Mouse (Mus musculus) heart, postnatal 0 days (tissue): ENCODE data around the gene Bzw2. TPM values are rescaled to one million over a fixed set of nuclear protein-coding genes. Genes with fewer than 3 reads are reported as not detected.

Experiments used
- ATAC-seq: fragments of 200-750 bp; cut with Nextera tagmentation; 2 replicates; pipeline ENCODE4 v1.8.0; 2017; ENCODE audit warnings: low read depth, moderate number of reproducible peaks, moderate library complexity; ENCODE audit not compliant: insufficient read depth
- DNase-seq: peaks from one replicate; pipeline ENCODE4 v3.0.0-alpha.2; 2016; ENCODE audit warnings: low spot score
- H3K27ac ChIP-seq: fragments of 300-500 bp; sonication (generic); 2 replicates; pipeline ENCODE4 v1.5.1; 2014; ENCODE audit warnings: low read depth, mild to moderate bottlenecking
- H3K27me3 ChIP-seq: fragments of 300-500 bp; sonication (generic); 2 replicates; pipeline ENCODE4 v1.6.1; 2014; ENCODE audit warnings: low read length, mixed read lengths; ENCODE audit not compliant: control insufficient read depth, insufficient read depth
- H3K36me3 ChIP-seq: fragments of 300-500 bp; sonication (generic); replicated peaks from 2 replicates; pipeline ENCODE4 v1.6.1; 2014; ENCODE audit warnings: low read length, mixed read lengths; ENCODE audit not compliant: control insufficient read depth, insufficient read depth
- H3K4me1 ChIP-seq: fragments of 300-500 bp; sonication (generic); 2 replicates; pipeline ENCODE4 v1.6.1; 2014; ENCODE audit warnings: antibody characterized with exemption; ENCODE audit not compliant: control insufficient read depth, insufficient read depth
- H3K4me2 ChIP-seq: fragments of 300-500 bp; sonication (generic); 2 replicates; pipeline ENCODE4 v1.6.1; 2014; ENCODE audit warnings: low read depth, mild to moderate bottlenecking, low read length, moderate library complexity
- H3K4me3 ChIP-seq: fragments of 300-500 bp; sonication (generic); 2 replicates; pipeline ENCODE4 v1.5.1; 2014; ENCODE audit warnings: low read depth, low read length
- H3K9ac ChIP-seq: fragments of 300-500 bp; sonication (generic); replicated peaks from 2 replicates; pipeline ENCODE4 v1.6.1; 2014; ENCODE audit warnings: low read depth, low read length, mixed read lengths
- H3K9me3 ChIP-seq: fragments of 300-500 bp; sonication (generic); replicated peaks from 2 replicates; pipeline ENCODE4 v1.6.1; 2016; ENCODE audit warnings: low read length; ENCODE audit not compliant: control insufficient read depth
- CTCF ChIP-seq: IDR thresholded peaks from 2 replicates; pipeline ENCODE4 v1.5.1; 2016; ENCODE audit warnings: antibody characterized with exemption, control low read depth, low read depth
- EP300 ChIP-seq: IDR thresholded peaks from 2 replicates; pipeline ENCODE4 v1.6.1; 2016; ENCODE audit warnings: antibody characterized with exemption, low read depth
- WGBS: fragments of 180-500 bp; shearing (Covaris S2); extraction: QIAGEN DNeasy Blood & Tissue Kit; methylation state at CpG from one replicate; pipeline ENCODE4 v1.1.7; 2014; 5-methylcytosine and 5-hydroxymethylcytosine counted together
- polyA plus RNA-seq: library from polyadenylated mRNA; unstranded; fragments of >200 nt; fragmentation: Nextera tagmentation; extraction: Ambion mirVana; gene quantifications from 2 replicates; pipeline ENCODE4 v1.2.1, GENCODE M21; 2015
- total RNA-seq: library from RNA; depleted of rRNA; stranded (reverse); fragments of >200 nt; gene quantifications from 2 replicates; pipeline ENCODE4 v1.2.3, GENCODE M21; 2014; ENCODE audit warnings: low replicate concordance

Gene Bzw2
- total and polyA plus RNA-seq, 2 experiments from 2014 or later = 151 to 189 TPM

DNA sequence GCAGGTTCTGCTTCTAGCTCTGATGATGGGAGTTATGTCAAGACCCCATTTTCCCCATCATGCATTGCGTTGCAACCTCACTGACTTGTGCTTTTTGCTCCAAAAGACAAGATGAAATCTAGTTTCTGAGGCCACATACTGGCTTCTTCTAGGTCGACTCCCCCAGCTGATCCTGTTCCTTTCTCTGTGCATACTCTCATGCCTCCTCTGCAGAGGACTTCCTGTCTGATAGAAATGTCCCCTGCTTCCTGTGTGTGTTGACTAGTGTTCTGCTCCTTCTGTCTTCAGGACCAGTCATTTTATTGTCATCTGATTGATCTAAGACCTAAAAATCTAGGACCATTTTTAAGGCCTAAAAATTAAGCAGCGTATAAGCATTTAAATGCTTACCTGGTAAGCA is 22.5 kb downstream of the Bzw2 start:
- no peak overlapping the region for H3K4me3 ChIP-seq
- no peak overlapping the region for H3K27ac ChIP-seq
- no peaks in the 10 kb centered on the region for H3K9me3 ChIP-seq
- no peak for TF ChIP-seq CTCF
- no peak for TF ChIP-seq EP300
- H3K4me2 ChIP-seq = no peak overlapping the region
- H3K9ac ChIP-seq = no peak overlapping the region
- no peaks in the 10 kb centered on the region for H3K27me3 ChIP-seq
- peaks cover 23% of the 10 kb centered on the region for H3K36me3 ChIP-seq
- no peak for DNase-seq
- no peak for ATAC-seq
- H3K4me1 ChIP-seq = peaks cover 26% of the 10 kb centered on the region; the same call in 1 of the 2 replicates
- WGBS = 69% methylated on average over 3 of the region's 3 CpGs

DNA sequence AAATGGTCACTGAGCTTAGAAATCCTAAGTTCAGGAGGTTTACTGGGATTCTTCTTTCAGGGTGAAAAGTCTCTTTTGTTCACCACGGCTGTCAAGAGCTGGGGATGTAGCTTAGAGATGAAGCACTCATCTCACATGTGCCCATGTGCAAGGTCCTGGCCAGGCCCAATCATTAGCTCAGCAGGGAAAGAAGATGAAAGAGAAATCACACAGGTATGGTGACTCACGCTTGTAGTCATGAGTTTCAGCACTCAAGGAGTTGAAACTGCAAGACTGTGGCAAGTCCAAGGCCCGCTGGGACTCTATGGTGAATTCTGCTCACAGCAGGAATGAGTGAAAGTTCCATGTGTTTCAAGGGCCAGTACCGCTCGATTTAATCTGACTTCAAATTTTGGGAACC is 23.8 kb downstream of the Bzw2 start:
- no peak for ATAC-seq
- no peak overlapping the region for H3K27ac ChIP-seq

GRCm38 (mm10) chr12:36133547-36133946 is 24.3 kb downstream of the Bzw2 start:
- 70% methylated on average over 5 of the region's 5 CpGs for WGBS

More for the DNA sequence above, 23.8 kb downstream of the Bzw2 start:
- no peaks in the 10 kb centered on the region for H3K27me3 ChIP-seq
- no peak overlapping the region for H3K4me3 ChIP-seq
- H3K9me3 ChIP-seq = no peaks in the 10 kb centered on the region
- DNase-seq = no peak
- no peak overlapping the region for H3K4me2 ChIP-seq
- WGBS = 87% methylated on average over 5 of the region's 5 CpGs
- no peak overlapping the region for H3K9ac ChIP-seq
- TF ChIP-seq EP300 (no peak), CTCF (no peak)
- H3K36me3 ChIP-seq = peaks cover 28% of the 10 kb centered on the region
- peaks cover 21% of the 10 kb centered on the region; the same call in 1 of the 2 replicates for H3K4me1 ChIP-seq

DNA sequence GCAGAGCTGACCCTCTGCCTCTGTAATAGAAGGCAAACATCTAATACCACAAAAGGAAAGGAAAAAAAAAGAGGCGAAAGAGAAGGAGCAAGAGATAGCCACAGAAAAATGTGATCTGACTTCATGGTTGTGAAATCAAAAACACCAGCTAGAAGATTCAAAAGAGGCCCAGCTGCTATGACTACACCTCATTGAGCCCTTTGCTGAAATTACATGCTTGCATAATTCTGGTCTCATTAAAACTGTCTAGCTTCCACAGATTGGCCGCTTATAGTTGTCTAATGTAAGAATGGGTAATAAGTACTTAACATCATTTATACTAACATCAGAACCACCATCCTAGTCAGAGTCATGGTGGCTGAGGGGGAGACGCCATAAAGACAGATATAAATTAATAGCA is 25.2 kb downstream of the Bzw2 start:
- 83% methylated on average over 3 of the region's 3 CpGs for WGBS
- ATAC-seq (no peak), DNase-seq (no peak)
- H3K9ac ChIP-seq = no peak overlapping the region
- H3K9me3 ChIP-seq = no peaks in the 10 kb centered on the region
- no peak overlapping the region for H3K27ac ChIP-seq
- H3K4me1 ChIP-seq = peaks cover 12% of the 10 kb centered on the region; the same call in 1 of the 2 replicates
- H3K4me2 ChIP-seq = no peak overlapping the region
- no peak overlapping the region for H3K4me3 ChIP-seq
- H3K36me3 ChIP-seq = peaks cover 35% of the 10 kb centered on the region
- TF ChIP-seq EP300 (no peak), CTCF (no peak)
- no peaks in the 10 kb centered on the region for H3K27me3 ChIP-seq

More at GRCm38 (mm10) chr12:36133547-36133946, 24.3 kb downstream of the Bzw2 start:
- TF ChIP-seq EP300 (no peak), CTCF (no peak)
- Histone ChIP-seq H3K4me2 (no peak overlapping the region), H3K4me3 (no peak overlapping the region), H3K27me3 (no peaks in the 10 kb centered on the region), H3K4me1 (peaks cover 18% of the 10 kb centered on the region; the same call in 1 of the 2 replicates), H3K36me3 (peaks cover 34% of the 10 kb centered on the region), H3K9me3 (no peaks in the 10 kb centered on the region), H3K27ac (no peak overlapping the region; the same call in 1 of the 2 replicates), H3K9ac (no peak overlapping the region)
- DNase-seq (no peak), ATAC-seq (no peak)

DNA sequence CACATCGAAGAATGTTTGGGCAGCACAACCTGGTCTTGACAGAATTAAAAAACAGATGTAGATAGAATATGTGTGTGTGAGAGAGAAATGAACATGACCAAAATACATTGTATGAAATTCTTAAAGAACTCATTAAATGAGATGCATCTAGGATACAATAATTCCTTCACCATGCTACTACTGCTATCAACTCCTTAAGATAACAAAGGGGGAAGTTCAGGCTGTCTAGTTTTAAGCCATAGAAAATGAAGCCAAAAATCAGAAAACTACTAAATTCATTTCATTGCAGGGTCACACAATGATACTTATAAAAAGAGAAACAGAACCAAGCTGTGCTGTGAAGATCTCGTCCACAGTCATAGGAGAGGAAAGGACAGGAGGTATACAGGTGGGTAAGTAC is 25.6 kb downstream of the Bzw2 start:
- no peak overlapping the region for H3K4me3 ChIP-seq
- H3K9me3 ChIP-seq = no peaks in the 10 kb centered on the region
- no peak for TF ChIP-seq EP300
- TF ChIP-seq CTCF = no peak
- H3K9ac ChIP-seq = no peak overlapping the region
- peaks cover 35% of the 10 kb centered on the region for H3K36me3 ChIP-seq
- WGBS = 91% methylated on average over 2 of the region's 2 CpGs
- ATAC-seq (no peak), DNase-seq (no peak)
- H3K4me1 ChIP-seq = 0 out of 2 replicates have a peak, but pooled peaks cover 9% of the 10 kb centered on the region
- H3K27ac ChIP-seq = no peak overlapping the region
- no peak overlapping the region for H3K4me2 ChIP-seq
- no peaks in the 10 kb centered on the region for H3K27me3 ChIP-seq

GRCm38 (mm10) chr12:36129826-36130225 is 28.1 kb downstream of the Bzw2 start:
- Histone ChIP-seq H3K4me1 (0 out of 2 replicates have a peak, but pooled peaks cover 6% of the 10 kb centered on the region), H3K36me3 (peaks cover 32% of the 10 kb centered on the region), H3K9me3 (no peaks in the 10 kb centered on the region), H3K4me3 (no peak overlapping the region), H3K9ac (no peak overlapping the region), H3K4me2 (no peak overlapping the region), H3K27me3 (no peaks in the 10 kb centered on the region), H3K27ac (no peak overlapping the region)
- no peak for TF ChIP-seq EP300
- no peak for TF ChIP-seq CTCF
- DNase-seq (no peak), ATAC-seq (no peak)
- WGBS = 82% methylated on average over 5 of the region's 5 CpGs
